Mouse (Mus musculus) kidney, postnatal 10 days (tissue): ENCODE measurements around the gene Nrip2.
A peak's percentile ranks its signal among the peaks of the same experiment; 100 is the strongest.
"Not testable (repeated sequence)": the region's sequence is repeated elsewhere in the genome, so short reads cannot be mapped to it uniquely, and the experiment has no call there.

Experiments used
- DNase-seq: peaks from one replicate; pipeline ENCODE4 v3.0.0; 2021; ENCODE audit warnings: mixed read lengths

Nrip2 gene

GRCm38 (mm10) chr6:128398996-128399395 lies at the start of gene Nrip2:
TSS of gene Nrip2 (plus strand) at chr6:128399296.
- DNase-seq, result no peak

- DNase-seq, result no peak
Observed at GRCm38 (mm10) chr6:128349711-128350110, 49.4 kb upstream of the Nrip2 start.

- no peak for DNase-seq
Observed at GRCm38 (mm10) chr6:128354140-128354539, 45.0 kb upstream of the Nrip2 start.

- peak; percentile 66 for DNase-seq
Observed at GRCm38 (mm10) chr6:128355201-128355681, 43.9 kb upstream of the Nrip2 start.

GRCm38 (mm10) chr6:128355726-128356416 lies 43.2 kb upstream of the Nrip2 start, which contains the start of gene Tulp3:
TSS of gene Tulp3 (minus strand) at chr6:128355851.
- peak; percentile 98 for DNase-seq

- peak; percentile 78 for DNase-seq
Observed at GRCm38 (mm10) chr6:128358999-128359398, 40.1 kb upstream of the Nrip2 start.

- no peak for DNase-seq
Observed at GRCm38 (mm10) chr6:128361901-128362300, 37.2 kb upstream of the Nrip2 start.

GRCm38 (mm10) chr6:128362381-128363006 lies 36.6 kb upstream of the Nrip2 start, which contains the start of the genes Rhno1 and Foxm1:
TSS of gene Rhno1 (minus strand) at chr6:128362911.
TSS of gene Foxm1 (plus strand) at chr6:128362967.
- peak; percentile 93 for DNase-seq

- no peak for DNase-seq
Observed at GRCm38 (mm10) chr6:128363007-128363825, 35.9 kb upstream of the Nrip2 start.

GRCm38 (mm10) chr6:128364721-128365120 lies 34.4 kb upstream of the Nrip2 start:
- no peak for DNase-seq

- no peak for DNase-seq
Observed at GRCm38 (mm10) chr6:128366466-128366865, 32.6 kb upstream of the Nrip2 start.

GRCm38 (mm10) chr6:128370040-128370439 lies 29.1 kb upstream of the Nrip2 start:
- DNase-seq, result no peak

- peak; percentile 42 for DNase-seq
Observed at GRCm38 (mm10) chr6:128375192-128375591, 23.9 kb upstream of the Nrip2 start, which contains the start of the genes Tex52 and Gm44596. TSS of gene Tex52 (plus strand) at chr6:128375456. TSS of gene Gm44596 (plus strand) at chr6:128375503.

- no peak for DNase-seq
Observed at GRCm38 (mm10) chr6:128376371-128377085, 22.6 kb upstream of the Nrip2 start.

GRCm38 (mm10) chr6:128379636-128380035 lies 19.5 kb upstream of the Nrip2 start:
- no peak for DNase-seq

GRCm38 (mm10) chr6:128380594-128381167 lies 18.4 kb upstream of the Nrip2 start:
- not testable (repeated sequence) for DNase-seq

- DNase-seq, result no peak
Observed at GRCm38 (mm10) chr6:128381254-128381653, 17.8 kb upstream of the Nrip2 start.

GRCm38 (mm10) chr6:128383752-128384151 lies 15.3 kb upstream of the Nrip2 start:
- no peak for DNase-seq

- no peak for DNase-seq
Observed at GRCm38 (mm10) chr6:128385026-128385425, 14.1 kb upstream of the Nrip2 start.

- DNase-seq, result no peak
Observed at GRCm38 (mm10) chr6:128389185-128389584, 9.9 kb upstream of the Nrip2 start.

- no peak for DNase-seq
Observed at GRCm38 (mm10) chr6:128390683-128391082, 8.4 kb upstream of the Nrip2 start.
